Mouse (Mus musculus) intestine, postnatal 0 days (tissue): Measurements from ENCODE around the gene Gm21762. TPM values are rescaled to one million over a fixed set of nuclear protein-coding genes. Genes with fewer than 3 reads are reported as not detected.
"Not testable (repeated sequence)": the region's sequence is repeated elsewhere in the genome, so short reads cannot be mapped to it uniquely, and the experiment has no call there.

Source experiments
- ATAC-seq: fragments of 200-750 bp; cut with Nextera tagmentation; 2 replicates; pipeline ENCODE4 v1.8.0; 2017; ENCODE audit warnings: mild to moderate bottlenecking, moderate TSS enrichment, moderate library complexity
- H3K27ac ChIP-seq: fragments of 300-500 bp; sonication (generic); 2 replicates; pipeline ENCODE4 v1.5.1; 2014; ENCODE audit warnings: mild to moderate bottlenecking, low read depth, low read length, moderate library complexity
- H3K27me3 ChIP-seq: fragments of 300-500 bp; sonication (generic); replicated peaks from 2 replicates; pipeline ENCODE4 v1.6.1; 2014; ENCODE audit warnings: low read length, mixed read lengths; ENCODE audit not compliant: control insufficient read depth, insufficient read depth
- H3K36me3 ChIP-seq: fragments of 300-500 bp; sonication (generic); 2 replicates; pipeline ENCODE4 v1.6.1; 2014; ENCODE audit warnings: mild to moderate bottlenecking, moderate library complexity; ENCODE audit not compliant: control insufficient read depth, insufficient read depth
- H3K4me1 ChIP-seq: fragments of 300-500 bp; sonication (generic); replicated peaks from 2 replicates; pipeline ENCODE4 v1.6.1; 2014; ENCODE audit warnings: antibody characterized with exemption, low read length, mixed read lengths; ENCODE audit not compliant: control insufficient read depth, insufficient read depth
- H3K4me2 ChIP-seq: fragments of 300-500 bp; sonication (generic); replicated peaks from 2 replicates; pipeline ENCODE4 v1.6.1; 2014; ENCODE audit warnings: low read depth, mild to moderate bottlenecking, moderate library complexity
- H3K4me3 ChIP-seq: fragments of 300-500 bp; sonication (generic); 2 replicates; pipeline ENCODE4 v1.5.1; 2014; ENCODE audit warnings: low read depth, low read length
- H3K9ac ChIP-seq: fragments of 300-500 bp; sonication (generic); 2 replicates; pipeline ENCODE4 v1.6.1; 2014; ENCODE audit warnings: mild to moderate bottlenecking, low read depth, low read length
- H3K9me3 ChIP-seq: fragments of 300-500 bp; sonication (generic); 2 replicates; pipeline ENCODE4 v1.6.1; 2016; ENCODE audit warnings: mixed run types; ENCODE audit not compliant: control insufficient read depth
- WGBS: fragments of 180-500 bp; shearing (Covaris S2); extraction: QIAGEN DNeasy Blood & Tissue Kit; methylation state at CpG from one replicate; pipeline ENCODE4 v1.1.7; 2014; 5-methylcytosine and 5-hydroxymethylcytosine counted together
- polyA plus RNA-seq: library from polyadenylated mRNA; unstranded; fragments of >200 nt; fragmentation: Nextera tagmentation; extraction: Ambion mirVana; gene quantifications from 2 replicates; pipeline ENCODE4 v1.2.1, GENCODE M21; 2015

Gene Gm21762
- polyA plus RNA-seq = not detected in 2 replicates

DNA sequence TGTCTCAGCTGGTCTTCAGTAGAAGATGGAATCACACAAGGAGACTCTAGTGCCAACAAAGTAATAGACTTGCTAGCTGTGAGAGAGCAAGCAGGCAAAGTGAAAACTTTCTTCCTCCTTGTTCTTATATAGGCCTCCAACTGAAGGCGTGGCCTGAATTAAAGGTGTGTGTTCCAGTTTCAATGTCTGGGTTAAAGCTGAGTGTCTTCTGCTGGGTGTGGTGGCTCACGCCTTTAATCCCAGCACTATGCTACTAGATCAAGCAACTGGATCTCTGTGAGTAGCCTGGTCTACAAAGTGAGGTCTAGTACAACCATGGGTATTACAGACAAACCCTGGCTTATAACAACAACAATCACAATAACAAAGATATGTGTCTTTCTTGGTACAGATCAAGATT is at the start of gene Gm21762:
TSS of gene Gm21762 (minus strand) at position 101 of the 400 bp plus-strand sequence.
- H3K4me3 ChIP-seq, H3K4me2 ChIP-seq, H3K4me1 ChIP-seq, H3K36me3 ChIP-seq, H3K27ac ChIP-seq, H3K9ac ChIP-seq, ATAC-seq, H3K27me3 ChIP-seq, H3K9me3 ChIP-seq: not testable (repeated sequence)
- no CpG with 5 or more reads among the region's 2 CpGs for WGBS

DNA sequence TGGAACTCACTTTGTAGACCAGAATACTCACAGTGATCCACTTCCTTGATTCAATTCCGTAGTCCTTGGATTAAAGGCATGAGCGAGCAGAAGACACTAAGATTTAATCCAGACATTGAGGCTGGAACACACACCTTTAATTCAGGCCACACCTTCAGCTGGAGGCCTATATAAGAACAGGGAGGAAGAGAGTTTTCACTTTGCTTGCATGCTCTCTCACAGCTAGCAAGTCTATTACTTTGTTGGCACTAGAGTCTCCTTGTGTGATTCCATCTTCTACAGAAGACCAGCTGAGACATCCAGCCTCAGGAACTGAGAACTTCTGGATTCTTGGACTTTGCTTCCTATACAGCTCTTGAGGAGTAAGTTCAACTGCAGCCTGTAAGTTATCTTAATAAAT is 47.1 kb upstream of the Gm21762 start, which contains the start of gene AF067061:
TSS of gene AF067061 (plus strand) at position 245 of the 400 bp plus-strand sequence.
- H3K27me3 ChIP-seq, H3K4me1 ChIP-seq, H3K27ac ChIP-seq, H3K4me3 ChIP-seq, H3K36me3 ChIP-seq, H3K9ac ChIP-seq, H3K9me3 ChIP-seq, H3K4me2 ChIP-seq, ATAC-seq: not testable (repeated sequence)
- 84% methylated on average over 2 of the region's 2 CpGs for WGBS

DNA sequence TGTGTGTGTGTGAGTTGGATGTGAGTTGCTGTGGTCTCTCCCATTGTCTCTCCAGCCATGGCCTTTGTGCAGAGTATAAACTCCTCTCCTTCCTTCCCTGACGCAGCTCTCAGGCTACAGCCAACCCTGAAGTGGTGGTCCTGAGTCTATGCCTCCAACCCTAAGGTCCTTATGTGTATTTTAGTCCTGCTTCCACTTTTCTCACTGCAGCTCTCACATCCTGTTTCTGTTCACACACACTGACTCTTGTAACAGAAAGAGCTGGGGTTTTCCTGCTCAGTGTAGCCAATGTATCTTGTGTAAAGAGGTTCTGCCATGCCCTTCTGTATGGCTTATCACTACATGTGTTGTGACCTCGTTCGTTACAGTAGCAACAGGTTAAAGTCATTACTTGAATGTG is 44.0 kb upstream of the Gm21762 start:
- WGBS = 54% methylated on average over 3 of the region's 3 CpGs
- H3K36me3 ChIP-seq, H3K9me3 ChIP-seq, H3K4me2 ChIP-seq, H3K27ac ChIP-seq, H3K4me1 ChIP-seq, H3K4me3 ChIP-seq, ATAC-seq, H3K9ac ChIP-seq, H3K27me3 ChIP-seq: not testable (repeated sequence)

DNA sequence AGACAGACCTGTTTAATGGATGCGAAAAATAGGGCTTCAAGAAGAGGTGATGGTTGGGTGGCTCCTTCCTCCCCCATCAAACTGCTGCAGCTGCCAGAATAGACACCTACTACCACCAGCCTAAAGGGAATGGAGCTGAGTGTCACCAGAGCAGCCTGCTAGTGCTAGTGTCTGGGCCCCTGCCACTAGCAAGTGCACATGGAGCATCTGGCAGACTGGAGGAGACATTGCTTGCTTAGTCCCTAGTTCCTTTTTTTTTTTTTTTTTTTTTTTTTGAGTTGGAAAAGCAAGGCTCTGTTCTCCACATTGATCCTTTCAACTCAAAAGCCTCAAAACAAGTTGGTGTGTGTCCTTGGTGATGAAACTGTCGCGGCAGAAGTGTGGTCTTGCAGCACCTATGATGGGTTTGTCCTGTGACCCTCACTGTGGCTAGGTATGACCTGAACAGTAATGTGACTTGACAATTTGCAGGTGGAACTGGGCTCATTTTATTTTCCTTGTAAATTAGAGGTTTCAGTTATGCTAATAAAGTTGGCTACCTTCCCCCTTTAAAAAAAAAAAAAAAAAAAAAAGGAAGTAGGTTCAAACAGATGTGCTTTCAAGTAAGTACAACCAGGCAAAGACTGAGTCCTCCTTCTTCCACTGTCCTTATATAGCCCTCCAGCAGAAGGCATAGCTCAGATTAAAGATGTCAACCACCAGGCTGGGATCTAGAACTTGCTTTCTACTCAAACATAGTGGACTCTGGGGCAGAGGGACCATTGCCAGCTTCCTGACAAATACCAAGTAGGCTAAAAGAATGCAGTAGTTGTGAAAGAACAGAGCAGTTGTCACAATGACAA is 43.3 kb upstream of the Gm21762 start:
- H3K36me3 ChIP-seq, H3K4me2 ChIP-seq, ATAC-seq, H3K4me3 ChIP-seq, H3K27me3 ChIP-seq, H3K9me3 ChIP-seq, H3K4me1 ChIP-seq, H3K27ac ChIP-seq, H3K9ac ChIP-seq: not testable (repeated sequence)
- 84% methylated on average over 3 of the region's 3 CpGs for WGBS

DNA sequence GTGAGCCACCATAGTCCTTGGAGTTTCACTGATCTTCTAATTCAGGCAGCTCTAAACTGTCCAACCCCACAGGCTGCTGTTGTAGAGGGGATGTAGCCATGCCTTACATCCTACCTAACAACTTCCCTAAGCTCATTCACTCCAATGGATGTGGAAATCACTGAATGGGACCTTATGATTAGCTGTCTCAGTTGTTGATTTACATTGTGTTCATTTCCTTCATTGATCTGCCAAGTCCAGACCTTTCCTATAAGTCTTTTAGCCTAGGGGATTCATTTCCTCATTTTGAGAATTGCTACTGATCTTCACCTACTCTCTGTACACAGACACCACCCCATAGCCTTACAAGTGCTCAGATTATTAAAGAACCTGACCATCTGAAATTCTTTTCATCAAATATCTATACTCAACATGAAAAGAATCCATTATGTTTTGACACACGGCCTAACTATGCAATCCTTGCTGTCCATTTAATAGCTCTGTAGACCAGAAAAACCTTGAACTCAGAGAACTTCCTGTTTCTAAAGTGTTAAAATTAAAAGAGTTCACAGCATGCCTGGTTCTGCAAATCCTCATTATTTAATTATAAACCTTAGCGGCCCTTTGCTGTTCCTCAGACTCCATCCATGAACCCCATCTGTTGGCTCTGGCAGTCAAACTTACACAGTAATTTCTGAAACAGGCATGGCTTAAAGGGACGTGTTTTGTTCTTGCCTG is 35.6 kb upstream of the Gm21762 start:
- not testable (repeated sequence) for H3K4me1 ChIP-seq, H3K9ac ChIP-seq, ATAC-seq, H3K4me3 ChIP-seq, H3K4me2 ChIP-seq, H3K9me3 ChIP-seq, H3K27me3 ChIP-seq, H3K36me3 ChIP-seq, H3K27ac ChIP-seq
- WGBS = 91% methylated on average over 2 of the region's 3 CpGs

GRCm38 (mm10) chr13:120238811-120239210 is 23.1 kb upstream of the Gm21762 start, which contains the start of gene Gm21731:
Gm21731 (plus strand) TSS chr13:120239111.
- H3K36me3 ChIP-seq, H3K9me3 ChIP-seq, H3K27ac ChIP-seq, H3K9ac ChIP-seq, H3K4me1 ChIP-seq, ATAC-seq, H3K27me3 ChIP-seq, H3K4me2 ChIP-seq, H3K4me3 ChIP-seq: not testable (repeated sequence)
